In the genomic region with DNA sequence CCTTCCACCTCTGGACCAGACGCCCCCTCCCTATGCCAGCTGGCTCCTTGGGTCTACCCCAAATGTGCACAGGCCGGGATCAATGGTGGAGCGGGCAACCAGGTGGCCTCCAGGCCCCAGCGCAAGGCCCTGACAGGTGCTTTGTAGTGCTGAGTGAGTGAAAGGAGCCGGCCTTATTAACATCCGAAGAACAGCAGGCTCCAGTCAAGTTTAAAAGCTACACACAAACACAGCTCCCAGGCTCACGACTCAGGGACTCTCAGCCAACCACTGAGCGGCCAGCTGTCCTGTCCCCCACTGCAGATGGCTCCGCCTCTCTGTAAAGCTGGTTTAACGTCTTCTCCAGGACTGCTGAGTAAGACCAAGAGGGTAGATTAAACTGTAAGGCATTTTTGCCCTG, we compare ENCODE assay signal across 8 mouse cellular contexts. TPM values are rescaled to one million over a fixed set of nuclear protein-coding genes. Genes with fewer than 3 reads are reported as not detected.
DNase-seq lines count a peak whose midpoint lies in the region; ATAC-seq lines count a peak whose summit lies in the region.

No protein-coding gene starts in this region.

- ATAC-seq in forebrain, embryonic 11.5 days (replicated peaks; ENCODE audit: low FRiP score): peak; percentile 65
- ATAC-seq in cerebellum, adult (ENCODE audit: insufficient number of reproducible peaks, low FRiP score, low TSS enrichment): no peak

- no peak overlapping the region for H3K9ac ChIP-seq in forebrain, embryonic 11.5 days (ENCODE audit: low read length)

- DNase-seq in left cerebral cortex, postnatal 14 days (ENCODE audit: low spot score in 2 of 2): peak; percentile 36 to 57
- DNase-seq in left cerebral cortex, adult 11 months (ENCODE audit: low spot score): no peak
- DNase-seq in forebrain, embryonic 11.5 days (ENCODE audit: low spot score): no peak
- DNase-seq in layer of hippocampus, postnatal 36 days: peak; percentile 53 to 68
- peak; percentile 61 for DNase-seq in right cerebral cortex, postnatal 25 days
- no peak for DNase-seq in adrenal gland, adult 18-20 months (ENCODE audit: low spot score in 2 of 2)
- no peak for DNase-seq in adrenal gland, adult (ENCODE audit: inconsistent age in 2 of 2, low spot score in 1 of 2)

- H3K4me2 ChIP-seq in forebrain, embryonic 11.5 days (ENCODE audit: low read depth, low read length, severe bottlenecking): no peak overlapping the region

- peaks cover 19% of the 10 kb centered on the region for H3K4me1 ChIP-seq in forebrain, embryonic 11.5 days (replicated peaks; ENCODE audit: control insufficient read depth, insufficient read depth, low read length)

- no peaks in the 10 kb centered on the region for H3K36me3 ChIP-seq in forebrain, embryonic 11.5 days (ENCODE audit: control insufficient read depth, insufficient read depth, low read length)

- H3K9me3 ChIP-seq in forebrain, embryonic 11.5 days (ENCODE audit: control insufficient read depth, low read length): 0 out of 2 replicates have a peak, but pooled peaks cover 4% of the 10 kb centered on the region

- peaks cover 28% of the 10 kb centered on the region for H3K27me3 ChIP-seq in forebrain, embryonic 11.5 days (ENCODE audit: control insufficient read depth, insufficient read depth, low read length)

- H3K27ac ChIP-seq in forebrain, embryonic 11.5 days (ENCODE audit: low read depth, low read length): no peak overlapping the region

- WGBS in forebrain, embryonic 11.5 days: 11% methylated on average over 10 of the region's 10 CpGs

- H3K4me3 ChIP-seq in forebrain, embryonic 11.5 days (ENCODE audit: low read depth, low read length): no peak overlapping the region

- intact Hi-C loops in left cerebral cortex, postnatal 14 days (cut with DNase I): loop anchor here (5.0 kb wide), 1 partner anchor 37 kb away; no protein-coding TSS in a partner anchor

RNA-seq across cellular contexts. Expression of a gene that starts 8.8 kb away (rescaled TPM):
- 10 to 100 TPM; 40.9 to 55.5 TPM for total RNA-seq in left cerebral cortex, postnatal 14 days (2021)
- 4.6 and 5.6 TPM in 2 replicates for polyA plus RNA-seq in forebrain, embryonic 11.5 days (2014; fragmentation: Nextera tagmentation; extraction: Ambion mirVana)
- 100 to 1,000 TPM; 212 to 242 TPM for total RNA-seq in layer of hippocampus, postnatal 36 days (2021)
- total RNA-seq in adrenal gland, adult 18-20 months (2021): 1 to 10 TPM; 3.5 to 8.0 TPM

Comparison
In these comparisons a context has a peak if more than half of its experiments do, and no peak if none do; other contexts are left out.
1. DNase-seq: peak in left cerebral cortex, postnatal 14 days (2 of 2), layer of hippocampus, postnatal 36 days (2 of 2) and right cerebral cortex, postnatal 25 days (single experiment); none in left cerebral cortex, adult 11 months (single experiment), forebrain, embryonic 11.5 days (single experiment), adrenal gland, adult 18-20 months (0 of 2) and adrenal gland, adult (0 of 2).
2. RNA of a gene that starts 8.8 kb away (total RNA-seq): 212 to 242 TPM in layer of hippocampus, postnatal 36 days and 40.9 to 55.5 TPM in left cerebral cortex, postnatal 14 days; 3.5 to 8.0 TPM in adrenal gland, adult 18-20 months; every median in the first group is over 4 times any median in the second.